Mouse (Mus musculus) neural tube, embryonic 10.5 days (tissue): ENCODE results near the gene Olfr1437.
"Not testable (repeated sequence)": the region's sequence is repeated elsewhere in the genome, so short reads cannot be mapped to it uniquely, and the experiment has no call there.

Source experiments
- DNase-seq: peaks from one replicate; pipeline ENCODE4 v3.0.0-alpha.2; 2017; ENCODE audit warnings: low spot score; ENCODE audit errors: extremely low spot score

Olfr1437 gene

DNA sequence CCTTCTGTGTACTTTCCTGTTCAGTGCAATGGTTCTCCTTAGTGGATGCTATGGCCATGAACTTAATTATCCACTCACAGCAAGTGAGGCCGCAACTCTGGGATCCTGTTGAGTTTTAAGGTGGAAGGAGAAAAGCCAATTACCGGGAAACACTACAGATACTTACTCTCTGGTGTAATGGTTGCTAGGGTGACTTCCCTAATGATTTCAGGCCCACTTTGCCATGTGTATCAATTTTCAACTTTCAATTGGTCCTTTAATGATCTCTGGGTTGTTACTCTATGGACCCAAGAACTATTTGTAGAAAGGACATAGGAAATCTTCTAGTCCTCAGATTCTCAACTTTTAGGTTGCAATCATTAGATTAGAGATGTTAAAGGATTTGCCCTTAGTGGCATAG lies at the start of gene Olfr1437:
Gene Olfr1437, minus strand, starts transcription at position 101 of the 400 bp plus-strand sequence.
- no peak for DNase-seq

DNA sequence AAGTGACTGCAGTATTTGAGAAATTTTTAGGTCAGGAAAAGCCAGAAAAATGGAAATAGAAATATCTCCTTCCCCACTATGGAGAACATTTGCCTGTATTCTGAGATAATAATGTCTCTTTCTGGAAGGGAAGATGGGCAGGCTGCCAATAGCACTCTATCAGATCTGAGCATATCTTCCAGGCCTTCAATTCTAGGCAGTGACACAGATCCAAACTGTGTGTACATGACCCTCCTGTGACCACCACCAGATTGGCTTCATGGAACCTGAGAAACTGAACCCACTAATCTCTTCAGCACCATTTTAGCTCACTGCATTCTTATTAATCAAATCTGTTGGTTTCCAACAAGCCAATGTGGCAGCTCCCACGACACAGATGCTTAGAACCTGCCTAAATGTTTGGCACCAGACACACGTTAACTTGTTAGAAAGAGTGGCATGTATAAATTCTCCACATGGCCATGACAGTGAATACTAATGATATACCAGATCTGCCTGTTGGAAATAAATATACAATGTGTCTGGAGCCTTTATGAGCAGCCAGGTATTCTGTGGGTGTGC lies 49.6 kb upstream of the Olfr1437 start:
- DNase-seq = no peak

DNA sequence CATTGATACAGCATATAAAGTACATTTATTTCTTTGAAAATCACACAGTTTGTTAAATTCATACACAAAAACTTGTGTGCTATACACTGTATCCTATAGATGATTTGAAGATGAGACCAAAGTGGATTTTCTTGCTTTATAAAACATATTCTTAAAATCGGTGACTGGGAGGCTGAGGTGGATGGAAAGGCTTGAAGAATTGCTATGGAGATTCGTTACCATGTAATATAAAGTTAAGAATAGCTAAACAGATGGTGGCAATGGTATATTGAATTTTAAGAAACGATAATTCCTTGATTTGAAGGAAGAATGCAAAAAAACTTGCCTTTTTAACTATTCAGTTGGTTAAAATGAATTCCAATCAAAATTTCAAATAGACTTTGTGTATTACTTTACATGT lies 48.1 kb upstream of the Olfr1437 start:
- no peak for DNase-seq

DNA sequence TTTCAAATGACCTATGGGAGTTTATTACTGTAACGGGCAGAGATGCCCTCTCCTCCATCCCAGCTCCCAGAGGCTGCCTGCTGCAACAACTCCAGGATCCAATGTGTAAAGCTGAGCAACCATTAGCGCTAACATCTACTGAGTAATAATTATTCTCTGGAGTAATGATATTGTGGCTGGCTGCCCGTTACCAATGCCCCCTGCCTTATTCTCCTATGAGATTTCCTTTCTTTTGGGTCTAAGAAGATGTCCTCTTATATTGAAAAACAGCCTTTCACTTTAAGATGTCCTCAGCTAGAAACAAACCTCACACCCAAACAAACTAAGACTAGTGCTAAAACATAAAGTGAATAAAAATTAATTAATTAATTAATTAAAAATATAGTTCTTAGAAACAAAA lies 10.9 kb upstream of the Olfr1437 start, which contains the start of gene Olfr1438-ps1:
Gene Olfr1438-ps1, minus strand, starts transcription at position 101 of the 400 bp plus-strand sequence.
- no peak for DNase-seq

DNA sequence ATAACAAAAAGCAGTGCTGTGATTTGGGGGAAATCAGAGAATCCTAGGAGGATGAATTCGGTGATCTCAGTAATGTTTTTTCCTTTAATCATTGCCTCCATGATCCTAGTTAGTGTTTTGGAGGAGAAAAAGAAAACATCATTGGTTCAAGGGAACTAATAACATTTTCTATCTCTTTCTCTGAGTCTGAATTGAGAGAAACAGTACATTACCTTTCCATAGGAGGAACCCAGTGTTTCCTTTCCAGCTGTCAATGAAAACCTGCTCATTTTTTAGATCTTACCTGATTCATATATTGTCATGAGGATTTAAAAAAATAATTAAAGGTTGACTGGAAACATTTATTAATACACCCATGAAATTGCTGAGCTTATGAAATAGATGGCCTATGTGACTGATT lies 25.9 kb downstream of the Olfr1437 start, which contains the start of gene Olfr1436:
Gene Olfr1436, minus strand, starts transcription at position 101 of the 400 bp plus-strand sequence.
- DNase-seq = not testable (repeated sequence)

DNA sequence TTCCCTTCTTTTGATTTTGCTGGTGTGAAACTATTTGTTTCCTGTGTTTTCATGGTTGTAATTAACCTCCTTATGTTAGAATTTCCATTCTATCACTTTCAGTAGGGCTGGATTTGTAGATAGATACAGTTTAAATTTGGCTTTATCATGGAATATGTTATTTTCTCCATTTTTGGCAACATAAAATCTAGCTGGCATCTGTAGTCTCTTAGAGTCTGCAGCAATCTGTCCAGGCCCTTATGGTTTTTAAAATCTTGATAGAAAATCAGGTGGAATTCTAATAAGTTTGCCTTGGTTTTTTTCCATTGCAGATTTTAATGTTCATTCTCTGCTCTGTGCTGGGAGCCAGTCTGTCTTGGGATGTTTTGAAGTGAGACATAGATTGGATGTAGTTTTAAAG lies 31.9 kb downstream of the Olfr1437 start:
- DNase-seq = no peak

DNA sequence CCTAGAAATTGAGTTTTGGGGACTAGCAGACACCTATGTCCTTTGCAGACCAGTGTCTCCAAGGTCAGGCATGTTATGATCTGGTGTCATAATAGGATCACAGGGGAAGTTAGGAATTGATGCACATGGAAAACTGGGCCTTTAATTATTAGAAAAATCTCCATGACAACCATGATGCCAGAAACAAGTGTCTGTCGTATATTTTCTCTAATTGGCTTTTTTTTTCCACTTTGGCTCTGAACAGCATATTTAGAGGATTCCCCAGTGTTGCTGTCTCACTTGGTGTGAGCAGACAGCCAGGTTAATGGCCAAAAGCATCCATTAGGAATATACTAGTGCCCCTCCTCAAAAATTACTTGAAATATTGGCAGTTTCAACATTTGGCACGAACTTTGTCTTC lies 45.3 kb downstream of the Olfr1437 start, which contains the start of gene Olfr1434:
Gene Olfr1434, plus strand, starts transcription at position 301 of the 400 bp plus-strand sequence.
- no peak for DNase-seq
